Mouse (Mus musculus) G1E (cell line): ENCODE data around the gene Gm13030. TPM values are rescaled to one million over a fixed set of nuclear protein-coding genes. Genes with fewer than 3 reads are reported as not detected.
"Not testable (repeated sequence)": the region's sequence is repeated elsewhere in the genome, so short reads cannot be mapped to it uniquely, and the experiment has no call there.

Source experiments
- ATAC-seq: 2 replicates; pipeline ENCODE4 v1.8.0; 2016; ENCODE audit warnings: mild to moderate bottlenecking; ENCODE audit not compliant: insufficient number of reproducible peaks, poor library complexity, low FRiP score, severe bottlenecking; ENCODE audit errors: extremely low read depth
- DNase-seq: peaks from one replicate; pipeline ENCODE4 v3.0.0; 2012; ENCODE audit warnings: low spot score
- H3K27me3 ChIP-seq: 2 replicates; pipeline ENCODE4 v1.6.1; 2012; ENCODE audit warnings: mild to moderate bottlenecking, low read length, inconsistent platforms; ENCODE audit not compliant: insufficient read depth
- H3K36me3 ChIP-seq: replicated peaks from 2 replicates; pipeline ENCODE3; 2012; ENCODE audit warnings: mild to moderate bottlenecking, inconsistent platforms
- H3K4me1 ChIP-seq: 2 replicates; pipeline ENCODE4 v1.6.1; 2012; ENCODE audit warnings: low read depth, low read length, inconsistent platforms, mixed read lengths; ENCODE audit not compliant: insufficient read depth
- H3K4me3 ChIP-seq: 2 replicates; pipeline ENCODE4 v1.5.1; 2012; ENCODE audit warnings: low read depth, mild to moderate bottlenecking, inconsistent platforms, low read length, moderate library complexity, mixed read lengths
- H3K9me3 ChIP-seq: replicated peaks from 2 replicates; pipeline ENCODE4 v1.6.1; 2012; ENCODE audit warnings: inconsistent platforms
- CTCF ChIP-seq: IDR thresholded peaks from 2 replicates; pipeline ENCODE4 v1.5.1; 2012; ENCODE audit warnings: low read depth, low read length, inconsistent platforms, mixed read lengths
- GATA1 ChIP-seq: IDR thresholded peaks from 2 replicates; pipeline ENCODE4 v1.6.1; 2012; ENCODE audit warnings: borderline replicate concordance, low read length, inconsistent platforms, mixed read lengths
- GATA2 ChIP-seq: IDR thresholded peaks from 2 replicates; pipeline ENCODE4 v1.6.1; 2012; ENCODE audit warnings: low read depth, low read length, inconsistent platforms, borderline replicate concordance
- POLR2AphosphoS5 ChIP-seq: IDR thresholded peaks from 2 replicates; pipeline ENCODE4 v1.6.1; 2012; ENCODE audit warnings: low read depth, low read length, inconsistent platforms; ENCODE audit not compliant: insufficient replicate concordance
- TAL1 ChIP-seq: conservative IDR thresholded peaks from 2 replicates; pipeline ENCODE4 v1.6.1; 2012; ENCODE audit warnings: low read depth, low read length, inconsistent platforms, mixed read lengths
- polyA plus RNA-seq: library from polyadenylated mRNA; stranded (reverse); fragments of >175 nt; gene quantifications from 2 replicates; pipeline ENCODE4 v1.2.3, GENCODE M21; 2012
- total RNA-seq, 2 experiments: library from RNA; stranded (forward) in 1 of 2; stranded (reverse) in 1 of 2; fragments of 200-1000 nt in 1 of 2; fragments of >200 nt in 1 of 2; fragmentation: Nextera tagmentation in 1 of 2; gene quantifications; 2 replicates each; pipeline ENCODE4 v1.2.3; 2014 to 2017

The Gm13030 gene
- total and polyA plus RNA-seq, 3 experiments, result not detected

- no peaks in the 10 kb centered on the region for H3K9me3 ChIP-seq
- H3K36me3 ChIP-seq, result peaks cover 96% of the 10 kb centered on the region
- ATAC-seq (no peak), DNase-seq (no peak)
- no peaks in the 10 kb centered on the region for H3K27me3 ChIP-seq
- no peak overlapping the region for H3K4me3 ChIP-seq
- no peaks in the 10 kb centered on the region for H3K4me1 ChIP-seq
- no peak for TF ChIP-seq TAL1
Observed at GRCm38 (mm10) chr4:138905624-138906337, 32.0 kb upstream of the Gm13030 start.

GRCm38 (mm10) chr4:138899361-138899760 lies 25.6 kb upstream of the Gm13030 start:
- no peak for TF ChIP-seq GATA1
- no peak for TF ChIP-seq GATA2
- TF ChIP-seq TAL1, result no peak
- H3K36me3 ChIP-seq, result peaks cover 98% of the 10 kb centered on the region
- H3K27me3 ChIP-seq, result no peaks in the 10 kb centered on the region
- H3K4me1 ChIP-seq, result no peaks in the 10 kb centered on the region
- ATAC-seq (no peak), DNase-seq (no peak)
- no peaks in the 10 kb centered on the region for H3K9me3 ChIP-seq
- H3K4me3 ChIP-seq, result no peak overlapping the region

GRCm38 (mm10) chr4:138893789-138894188 lies 20.0 kb upstream of the Gm13030 start:
- not testable (repeated sequence) for DNase-seq, H3K9me3 ChIP-seq, H3K4me1 ChIP-seq, H3K27me3 ChIP-seq, ATAC-seq, H3K4me3 ChIP-seq
- peaks cover 78% of the 10 kb centered on the region for H3K36me3 ChIP-seq

- Histone ChIP-seq H3K36me3 (peaks cover 66% of the 10 kb centered on the region), H3K27me3 (peaks cover 3% of the 10 kb centered on the region; the same call in 1 of the 2 replicates), H3K4me3 (no peak overlapping the region), H3K9me3 (no peaks in the 10 kb centered on the region), H3K4me1 (no peaks in the 10 kb centered on the region)
- TF ChIP-seq POLR2AphosphoS5 (no peak), TAL1 (no peak), GATA2 (no peak), CTCF (no peak), GATA1 (no peak)
- DNase-seq (no peak), ATAC-seq (no peak)
Observed at GRCm38 (mm10) chr4:138892655-138893054, 18.9 kb upstream of the Gm13030 start.

- Histone ChIP-seq H3K4me3 (no peak overlapping the region), H3K4me1 (no peaks in the 10 kb centered on the region), H3K9me3 (no peaks in the 10 kb centered on the region), H3K27me3 (peaks cover 3% of the 10 kb centered on the region; the same call in 1 of the 2 replicates), H3K36me3 (peaks cover 36% of the 10 kb centered on the region)
- ATAC-seq (no peak), DNase-seq (no peak)
- no peak for TF ChIP-seq GATA1
- TF ChIP-seq TAL1, result no peak
- no peak for TF ChIP-seq POLR2AphosphoS5
- no peak for TF ChIP-seq CTCF
- TF ChIP-seq GATA2, result no peak
Observed at GRCm38 (mm10) chr4:138889635-138890034, 15.9 kb upstream of the Gm13030 start.

- Histone ChIP-seq H3K9me3 (no peaks in the 10 kb centered on the region), H3K36me3 (peaks cover 31% of the 10 kb centered on the region), H3K4me3 (no peak overlapping the region), H3K27me3 (peaks cover 3% of the 10 kb centered on the region; the same call in 1 of the 2 replicates), H3K4me1 (no peaks in the 10 kb centered on the region)
- no peak for TF ChIP-seq GATA2
- no peak for TF ChIP-seq TAL1
- no peak for TF ChIP-seq CTCF
- no peak for TF ChIP-seq POLR2AphosphoS5
- TF ChIP-seq GATA1, result no peak
- ATAC-seq (no peak), DNase-seq (no peak)
Observed at GRCm38 (mm10) chr4:138889165-138889564, 15.4 kb upstream of the Gm13030 start.

GRCm38 (mm10) chr4:138884261-138884660 lies 10.5 kb upstream of the Gm13030 start:
- Histone ChIP-seq H3K4me1 (no peaks in the 10 kb centered on the region), H3K27me3 (peaks cover 17% of the 10 kb centered on the region; the same call in 1 of the 2 replicates), H3K36me3 (no peaks in the 10 kb centered on the region), H3K9me3 (no peaks in the 10 kb centered on the region), H3K4me3 (no peak overlapping the region)
- ATAC-seq (peak; percentile 22; the same call in 1 of the 2 replicates), DNase-seq (peak; percentile 55)
- TF ChIP-seq CTCF (peak; percentile 22; the same call in 1 of the 2 replicates), POLR2AphosphoS5 (no peak)
